In the genomic region with DNA sequence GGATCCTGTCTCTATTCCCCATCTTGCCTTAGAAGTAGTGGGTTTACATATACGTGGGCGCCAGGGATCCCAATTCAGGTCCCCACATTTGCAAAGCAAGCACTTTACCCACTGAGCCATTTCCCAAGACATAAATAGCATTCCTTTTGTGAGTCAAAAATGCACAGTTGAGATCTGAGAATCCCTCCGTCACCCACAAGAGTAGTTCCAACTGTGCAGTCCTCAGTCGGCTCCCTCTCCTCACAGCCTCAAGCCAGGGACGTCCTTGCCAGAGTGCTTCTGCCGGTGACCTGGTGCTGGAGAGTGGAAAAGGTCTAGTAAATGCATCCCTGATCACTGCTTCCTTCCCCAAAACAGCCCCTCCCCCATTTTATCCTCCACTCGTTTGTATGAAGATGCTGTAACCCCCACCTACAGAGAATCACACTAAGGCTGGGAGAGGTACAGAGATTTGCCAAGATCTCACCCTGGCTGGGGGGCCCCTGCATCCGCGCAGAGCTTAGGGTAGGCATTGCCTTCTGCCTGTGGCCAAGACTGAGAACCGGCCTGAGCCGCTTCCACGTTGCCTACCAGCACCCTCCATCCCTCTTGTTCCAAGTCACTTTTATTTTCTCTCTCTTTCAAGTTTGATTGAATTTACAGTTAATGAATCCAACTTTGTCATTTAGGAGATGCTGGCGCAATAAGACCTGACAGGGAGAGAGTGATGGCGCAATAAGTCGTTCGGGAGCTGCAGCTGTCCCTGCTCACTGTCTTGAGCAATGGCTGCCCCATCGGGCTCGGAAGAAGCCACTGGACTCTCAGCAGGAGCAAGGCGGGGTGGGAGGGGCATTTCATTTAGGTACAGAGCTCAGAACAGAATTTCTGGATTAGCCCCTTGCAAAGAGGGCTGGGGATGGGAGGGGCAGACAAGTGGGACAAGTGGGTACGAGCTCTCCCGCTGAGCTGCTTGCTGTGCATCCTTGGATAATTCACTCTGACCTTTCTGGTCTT, we compare ENCODE assay signal across 8 mouse cellular contexts.
A peak's percentile ranks its signal among the peaks of the same experiment; 100 is the strongest.
DNase-seq lines count a peak whose midpoint lies in the region; ATAC-seq and TF ChIP-seq lines count a peak whose summit lies in the region.

No protein-coding gene starts in this region.

- no peak for DNase-seq in kidney, adult 18-20 months
- DNase-seq in brain, adult 2 months (ENCODE audit: low read depth, low spot score) = peak; percentile 48
- no peak for DNase-seq in hindbrain, postnatal 0 days (ENCODE audit: low spot score)
- DNase-seq in midbrain, postnatal 0 days (ENCODE audit: low spot score) = peak; percentile 8
- no peak for DNase-seq in gastrocnemius, adult 8-10 months (ENCODE audit: low spot score in 2 of 2)
- no peak for DNase-seq in thymus, postnatal 14 days
- no peak for DNase-seq in layer of hippocampus, postnatal 14 days (ENCODE audit: low spot score in 2 of 2)

- WGBS in kidney, embryonic 15.5 days = 32% methylated on average over 21 of the region's 21 CpGs
- 44% methylated on average over 21 of the region's 21 CpGs for WGBS in hindbrain, postnatal 0 days
- 45% methylated on average over 21 of the region's 21 CpGs for WGBS in midbrain, postnatal 0 days

- no peak overlapping the region for H3K27ac ChIP-seq in kidney, embryonic 15.5 days
- no peak overlapping the region for H3K27ac ChIP-seq in hindbrain, postnatal 0 days
- H3K27ac ChIP-seq in midbrain, postnatal 0 days (ENCODE audit: low read depth, low read length) = no peak overlapping the region

- H3K4me1 ChIP-seq in kidney, embryonic 15.5 days = peaks cover 12% of the 10 kb centered on the region
- no peaks in the 10 kb centered on the region for H3K4me1 ChIP-seq in hindbrain, postnatal 0 days (ENCODE audit: insufficient read depth, low read length)
- no peaks in the 10 kb centered on the region for H3K4me1 ChIP-seq in midbrain, postnatal 0 days (ENCODE audit: insufficient read depth, low read length)

- 0 out of 2 replicates have a peak overlapping the region, but pooled peaks have one; percentile 1 for H3K4me3 ChIP-seq in kidney, embryonic 15.5 days (replicated peaks)
- no peak overlapping the region for H3K4me3 ChIP-seq in hindbrain, postnatal 0 days (ENCODE audit: low read length)
- no peak overlapping the region for H3K4me3 ChIP-seq in midbrain, postnatal 0 days (ENCODE audit: low read depth, low read length)

- peaks cover 5% of the 10 kb centered on the region; the same call in 1 of the 2 replicates for H3K27me3 ChIP-seq in kidney, embryonic 15.5 days
- no peaks in the 10 kb centered on the region for H3K27me3 ChIP-seq in hindbrain, postnatal 0 days (ENCODE audit: insufficient read depth, low read length)
- no peaks in the 10 kb centered on the region for H3K27me3 ChIP-seq in midbrain, postnatal 0 days (ENCODE audit: insufficient read depth, low read length)

- H3K9ac ChIP-seq in kidney, embryonic 15.5 days = no peak overlapping the region
- no peak overlapping the region for H3K9ac ChIP-seq in hindbrain, postnatal 0 days (replicated peaks; ENCODE audit: low read length)
- H3K9ac ChIP-seq in midbrain, postnatal 0 days (replicated peaks; ENCODE audit: low read length, poor library complexity, severe bottlenecking) = no peak overlapping the region

- no peaks in the 10 kb centered on the region for H3K9me3 ChIP-seq in kidney, embryonic 15.5 days (replicated peaks)
- H3K9me3 ChIP-seq in hindbrain, postnatal 0 days (ENCODE audit: low read length) = no peaks in the 10 kb centered on the region
- H3K9me3 ChIP-seq in midbrain, postnatal 0 days (ENCODE audit: low read length) = no peaks in the 10 kb centered on the region

- peak overlapping the region; percentile 46 for H3K4me2 ChIP-seq in kidney, embryonic 15.5 days
- peak overlapping the region; percentile 27; the same call in 1 of the 2 replicates for H3K4me2 ChIP-seq in hindbrain, postnatal 0 days (ENCODE audit: low read depth, low read length)
- no peak overlapping the region for H3K4me2 ChIP-seq in midbrain, postnatal 0 days (ENCODE audit: low read depth, low read length, poor library complexity, severe bottlenecking)

- ATAC-seq in kidney, embryonic 15.5 days (replicated peaks; ENCODE audit: low FRiP score) = 0 out of 2 replicates have a peak, but pooled peaks have one; percentile 46
- peak; percentile 64 for ATAC-seq in hindbrain, postnatal 0 days
- peak; percentile 31; the same call in 1 of the 2 replicates for ATAC-seq in midbrain, postnatal 0 days (ENCODE audit: low FRiP score)

- no peaks in the 10 kb centered on the region for H3K36me3 ChIP-seq in kidney, embryonic 15.5 days
- H3K36me3 ChIP-seq in hindbrain, postnatal 0 days (ENCODE audit: insufficient read depth, low read length) = no peaks in the 10 kb centered on the region
- H3K36me3 ChIP-seq in midbrain, postnatal 0 days (ENCODE audit: insufficient read depth, low read length) = no peaks in the 10 kb centered on the region

- TF ChIP-seq CTCF in hindbrain, postnatal 0 days (IDR thresholded peaks at IDR 0.05; ENCODE audit: low read depth) = no peak
- no peak for TF ChIP-seq CTCF in midbrain, postnatal 0 days (IDR thresholded peaks at IDR 0.05)

Comparison
In these comparisons a context has a peak if more than half of its experiments do, and no peak if none do; other contexts are left out.
1. DNase-seq: peak in brain, adult 2 months (single experiment) and midbrain, postnatal 0 days (single experiment); none in kidney, adult 18-20 months (single experiment), hindbrain, postnatal 0 days (single experiment), gastrocnemius, adult 8-10 months (0 of 2), thymus, postnatal 14 days (single experiment) and layer of hippocampus, postnatal 14 days (0 of 2).
2. Peak in every context shown above with its lines, with median percentiles within 50 percentile points of each other: ATAC-seq.